Mouse (Mus musculus) cortical plate, adult 2 months (tissue): ENCODE measurements around the gene Tns1.

ENCODE experiments used
- CTCF ChIP-seq: fragments of 200-500 bp; IDR thresholded peaks from 2 replicates; pipeline ENCODE4 v1.5.1; 2011; ENCODE audit warnings: mild to moderate bottlenecking, control low read depth, low read length; ENCODE audit not compliant: insufficient read depth; ENCODE audit errors: extremely low read depth
- POLR2A ChIP-seq: fragments of 200-500 bp; IDR thresholded peaks from 2 replicates; pipeline ENCODE4 v1.6.1; 2011; ENCODE audit warnings: mild to moderate bottlenecking, low read length, control low read depth; ENCODE audit not compliant: insufficient read depth; ENCODE audit errors: extremely low read depth

- TF ChIP-seq CTCF (no peak), POLR2A (no peak)
Measured at GRCm38 (mm10) chr1:74054471-74054870, 69.8 kb downstream of the Tns1 start.
